Mouse (Mus musculus): ENCODE results near the gene Prpf4b. TPM values are rescaled to one million over a fixed set of nuclear protein-coding genes. Genes with fewer than 3 reads are reported as not detected.
"Not testable (repeated sequence)": the region's sequence is repeated elsewhere in the genome, so short reads cannot be mapped to it uniquely, and the experiment has no call there.

The Prpf4b gene
- 71.8 and 76.7 TPM in 2 replicates for polyA plus RNA-seq (2015; fragmentation: Nextera tagmentation; extraction: Ambion mirVana)

GRCm38 (mm10) chr13:34875166-34875710 is at the start of gene Prpf4b:
Prpf4b (plus strand) TSS chr13:34875302.
- H3K27me3 ChIP-seq = no peaks in the 10 kb centered on the region
- H3K4me2 ChIP-seq = peak within 1 kb of the TSS; percentile 71
- peaks cover 18% of the 10 kb centered on the region for H3K4me1 ChIP-seq
- 0 out of 2 replicates have a peak, but pooled peaks cover 9% of the 10 kb centered on the region for H3K36me3 ChIP-seq
- peak; percentile 83 for ATAC-seq (replicated peaks; ENCODE audit: low FRiP score)
- H3K9ac ChIP-seq = peak within 1 kb of the TSS; percentile 97
- H3K27ac ChIP-seq = peak within 1 kb of the TSS; percentile 99
- under 1% methylated on average over 40 of the region's 40 CpGs for WGBS
- peak within 1 kb of the TSS; percentile 90 for H3K4me3 ChIP-seq (replicated peaks)
- H3K9me3 ChIP-seq (replicated peaks) = no peaks in the 10 kb centered on the region

DNA sequence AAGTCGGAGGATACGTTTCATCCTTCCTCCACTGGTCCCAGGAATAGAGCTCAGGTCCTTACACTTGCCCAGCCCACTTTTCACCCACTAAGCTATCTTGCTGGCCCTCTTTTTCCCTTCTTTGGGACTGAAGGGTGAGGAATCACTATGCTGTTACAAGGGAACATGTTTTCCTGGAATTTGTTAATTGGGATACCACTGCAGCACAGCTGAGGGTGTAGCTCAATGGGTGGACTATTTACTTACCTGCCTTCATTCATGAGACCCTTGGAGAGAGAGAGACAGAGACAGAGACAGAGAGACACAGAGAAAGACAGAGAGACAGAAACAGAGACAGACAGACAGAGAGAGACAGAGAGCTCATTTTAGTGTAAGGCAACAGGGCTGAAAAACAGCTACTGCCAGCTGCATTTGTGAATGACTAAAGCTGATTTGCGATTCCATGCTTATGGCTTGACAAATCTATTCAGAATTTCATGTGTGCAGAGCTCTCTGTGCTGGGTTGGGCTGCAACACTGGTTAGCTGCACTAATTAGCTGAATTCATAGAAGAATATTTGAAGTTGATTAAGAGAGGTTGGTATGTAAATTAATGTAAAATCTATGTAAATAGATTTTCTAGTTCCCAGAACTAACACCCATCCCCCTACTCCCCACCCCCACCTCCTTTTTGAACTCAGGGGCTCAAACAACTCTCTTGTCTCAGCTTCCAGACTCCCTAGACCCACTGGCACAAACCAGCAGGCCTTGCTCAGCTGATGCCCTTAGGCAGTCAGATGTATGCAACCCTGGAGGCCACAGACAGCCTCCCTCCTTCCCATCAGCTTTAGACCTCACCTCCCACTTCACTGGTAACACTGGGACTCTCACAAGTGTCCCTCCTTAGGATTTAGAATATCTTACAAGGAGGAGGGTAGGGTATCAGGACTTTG is 48.1 kb upstream of the Prpf4b start:
- no peak overlapping the region for H3K27ac ChIP-seq
- no peak overlapping the region for H3K4me2 ChIP-seq

DNA sequence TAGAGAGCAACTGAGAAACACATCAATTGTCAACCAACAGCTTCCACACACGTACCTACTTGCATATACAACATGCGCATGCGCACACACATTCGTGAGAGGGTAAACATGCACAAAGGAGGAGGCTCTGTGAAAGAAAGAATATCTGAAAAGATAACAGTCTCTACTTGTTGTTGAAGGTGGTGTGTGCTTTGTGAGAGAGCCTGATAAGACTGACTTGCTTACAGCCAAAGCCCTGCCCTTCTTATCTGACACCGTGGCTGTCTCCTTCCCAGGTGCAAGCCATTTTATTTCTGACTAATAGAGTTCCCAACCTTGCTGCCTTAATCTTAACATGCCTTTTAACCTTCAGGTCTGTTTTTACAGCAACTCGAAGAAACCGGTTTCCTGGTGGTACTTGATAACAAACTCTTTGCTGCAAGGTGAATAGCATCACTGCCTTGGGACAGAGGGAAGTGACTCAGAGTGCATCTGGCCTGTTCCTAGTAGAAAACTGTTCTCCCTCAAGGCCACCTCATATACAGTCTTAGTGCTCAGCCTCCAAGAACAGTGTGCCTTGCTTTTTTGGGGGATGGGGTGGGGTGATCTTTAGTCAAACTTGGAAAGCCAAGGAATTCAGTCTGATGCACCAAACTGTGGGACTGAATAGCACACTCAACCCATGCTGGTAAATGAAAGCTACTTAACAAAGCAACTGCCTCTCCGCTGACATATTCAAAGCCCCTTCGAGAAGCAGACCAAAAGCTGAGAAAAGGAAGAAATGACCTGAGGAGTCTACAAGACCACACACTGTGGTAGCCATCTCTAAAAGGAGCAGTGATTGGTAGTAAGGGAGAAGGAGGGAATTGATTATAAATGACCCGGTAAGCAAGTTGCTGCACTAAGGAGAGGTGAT is 46.9 kb upstream of the Prpf4b start:
- H3K27me3 ChIP-seq = no peaks in the 10 kb centered on the region
- no peaks in the 10 kb centered on the region for H3K9me3 ChIP-seq (replicated peaks)
- no peaks in the 10 kb centered on the region for H3K36me3 ChIP-seq
- no peak for ATAC-seq (replicated peaks; ENCODE audit: low FRiP score)
- 76% methylated on average over 10 of the region's 10 CpGs for WGBS
- no peak overlapping the region for H3K4me2 ChIP-seq
- H3K4me3 ChIP-seq (replicated peaks) = no peak overlapping the region
- H3K4me1 ChIP-seq = no peaks in the 10 kb centered on the region
- H3K27ac ChIP-seq = no peak overlapping the region
- no peak overlapping the region for H3K9ac ChIP-seq

More for the DNA sequence above, 48.1 kb upstream of the Prpf4b start:
- Histone ChIP-seq H3K36me3 (no peaks in the 10 kb centered on the region), H3K9me3 (replicated peaks) (no peaks in the 10 kb centered on the region), H3K4me1 (no peaks in the 10 kb centered on the region), H3K9ac (no peak overlapping the region), H3K4me3 (replicated peaks) (no peak overlapping the region), H3K27me3 (no peaks in the 10 kb centered on the region)
- no peak for ATAC-seq (replicated peaks; ENCODE audit: low FRiP score)
- 87% methylated on average over 3 of the region's 3 CpGs for WGBS

GRCm38 (mm10) chr13:34842851-34843250 is 32.3 kb upstream of the Prpf4b start:
- no peak overlapping the region for H3K27ac ChIP-seq
- ATAC-seq (replicated peaks; ENCODE audit: low FRiP score) = 0 out of 2 replicates have a peak, but pooled peaks have one; percentile 49
- H3K27me3 ChIP-seq = no peaks in the 10 kb centered on the region
- WGBS = 45% methylated on average over 4 of the region's 4 CpGs
- no peaks in the 10 kb centered on the region for H3K4me1 ChIP-seq
- H3K9ac ChIP-seq = no peak overlapping the region
- no peak overlapping the region for H3K4me2 ChIP-seq
- no peak overlapping the region for H3K4me3 ChIP-seq (replicated peaks)
- H3K36me3 ChIP-seq = no peaks in the 10 kb centered on the region
- no peaks in the 10 kb centered on the region for H3K9me3 ChIP-seq (replicated peaks)

DNA sequence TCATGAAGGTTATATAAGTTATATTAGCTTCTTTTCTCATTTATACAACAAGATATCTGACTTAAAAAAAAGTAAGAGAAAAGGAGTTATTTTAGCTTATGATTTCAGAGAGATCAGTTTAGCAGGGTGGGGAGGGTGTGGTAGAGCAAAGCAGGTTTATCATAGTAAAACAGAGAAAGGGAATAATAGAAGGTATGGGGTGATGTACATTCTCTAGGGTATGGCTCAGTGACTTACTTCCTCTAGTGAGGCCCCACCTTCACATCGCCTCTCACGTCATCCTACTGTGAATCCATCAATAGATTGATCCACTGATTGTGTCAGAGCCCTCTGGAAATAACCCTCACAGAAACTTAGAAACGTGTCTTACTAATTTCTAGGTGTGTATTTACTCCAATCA is 24.3 kb upstream of the Prpf4b start:
- no peak overlapping the region for H3K4me3 ChIP-seq (replicated peaks)
- no peaks in the 10 kb centered on the region for H3K4me1 ChIP-seq
- no peak for ATAC-seq (replicated peaks; ENCODE audit: low FRiP score)
- H3K9me3 ChIP-seq (replicated peaks) = peaks cover 18% of the 10 kb centered on the region
- no peak overlapping the region for H3K4me2 ChIP-seq
- H3K36me3 ChIP-seq = no peaks in the 10 kb centered on the region
- no peak overlapping the region for H3K27ac ChIP-seq
- 85% methylated on average over 3 of the region's 3 CpGs for WGBS
- H3K27me3 ChIP-seq = no peaks in the 10 kb centered on the region
- H3K9ac ChIP-seq = no peak overlapping the region

GRCm38 (mm10) chr13:34851191-34851784 is 23.8 kb upstream of the Prpf4b start:
- Histone ChIP-seq H3K9me3 (replicated peaks) (peaks cover 18% of the 10 kb centered on the region), H3K4me2 (no peak overlapping the region), H3K9ac (no peak overlapping the region), H3K27me3 (no peaks in the 10 kb centered on the region), H3K4me1 (no peaks in the 10 kb centered on the region), H3K4me3 (replicated peaks) (no peak overlapping the region), H3K36me3 (no peaks in the 10 kb centered on the region), H3K27ac (no peak overlapping the region)
- WGBS = 69% methylated on average over 5 of the region's 5 CpGs
- ATAC-seq (replicated peaks; ENCODE audit: low FRiP score) = no peak

- Histone ChIP-seq H3K4me2 (no peak overlapping the region), H3K36me3 (no peaks in the 10 kb centered on the region), H3K27me3 (no peaks in the 10 kb centered on the region), H3K4me3 (replicated peaks) (no peak overlapping the region), H3K9me3 (replicated peaks) (peaks cover 18% of the 10 kb centered on the region), H3K4me1 (no peaks in the 10 kb centered on the region), H3K27ac (no peak overlapping the region), H3K9ac (no peak overlapping the region)
- ATAC-seq (replicated peaks; ENCODE audit: low FRiP score) = no peak
- 40% methylated on average over 2 of the region's 2 CpGs for WGBS
Measured at GRCm38 (mm10) chr13:34857526-34857925, 17.6 kb upstream of the Prpf4b start.

GRCm38 (mm10) chr13:34859406-34859805 is 15.7 kb upstream of the Prpf4b start:
- Histone ChIP-seq H3K27ac (no peak overlapping the region), H3K4me2 (no peak overlapping the region), H3K36me3 (no peaks in the 10 kb centered on the region), H3K27me3 (no peaks in the 10 kb centered on the region), H3K4me1 (no peaks in the 10 kb centered on the region), H3K9ac (no peak overlapping the region), H3K9me3 (replicated peaks) (peaks cover 4% of the 10 kb centered on the region), H3K4me3 (replicated peaks) (no peak overlapping the region)
- no peak for ATAC-seq (replicated peaks; ENCODE audit: low FRiP score)
- 85% methylated on average over 5 of the region's 5 CpGs for WGBS

GRCm38 (mm10) chr13:34861166-34861565 is 13.9 kb upstream of the Prpf4b start:
- H3K36me3 ChIP-seq; H3K4me3 ChIP-seq (replicated peaks); H3K27ac ChIP-seq; ATAC-seq (replicated peaks; ENCODE audit: low FRiP score); H3K4me2 ChIP-seq; H3K27me3 ChIP-seq; H3K4me1 ChIP-seq; H3K9me3 ChIP-seq (replicated peaks); H3K9ac ChIP-seq: not testable (repeated sequence)
- WGBS = 50% methylated on average over 7 of the region's 8 CpGs

- ATAC-seq (replicated peaks; ENCODE audit: low FRiP score) = no peak
- no peaks in the 10 kb centered on the region for H3K9me3 ChIP-seq (replicated peaks)
- no peak overlapping the region for H3K4me3 ChIP-seq (replicated peaks)
- H3K4me1 ChIP-seq = no peaks in the 10 kb centered on the region
- no peak overlapping the region for H3K9ac ChIP-seq
- H3K36me3 ChIP-seq = no peaks in the 10 kb centered on the region
- no peaks in the 10 kb centered on the region for H3K27me3 ChIP-seq
- H3K4me2 ChIP-seq = no peak overlapping the region
- 46% methylated on average over 7 of the region's 7 CpGs for WGBS
- H3K27ac ChIP-seq = no peak overlapping the region
Measured at GRCm38 (mm10) chr13:34864420-34865169, 10.5 kb upstream of the Prpf4b start.
